Mouse (Mus musculus): ENCODE results near the gene Tuba1c. TPM values are rescaled to one million over a fixed set of nuclear protein-coding genes. Genes with fewer than 3 reads are reported as not detected.
"Not testable (repeated sequence)": the region's sequence is repeated elsewhere in the genome, so short reads cannot be mapped to it uniquely, and the experiment has no call there.

Tuba1c gene
- polyA plus RNA-seq, 1 experiment = 12.6 TPM

DNA sequence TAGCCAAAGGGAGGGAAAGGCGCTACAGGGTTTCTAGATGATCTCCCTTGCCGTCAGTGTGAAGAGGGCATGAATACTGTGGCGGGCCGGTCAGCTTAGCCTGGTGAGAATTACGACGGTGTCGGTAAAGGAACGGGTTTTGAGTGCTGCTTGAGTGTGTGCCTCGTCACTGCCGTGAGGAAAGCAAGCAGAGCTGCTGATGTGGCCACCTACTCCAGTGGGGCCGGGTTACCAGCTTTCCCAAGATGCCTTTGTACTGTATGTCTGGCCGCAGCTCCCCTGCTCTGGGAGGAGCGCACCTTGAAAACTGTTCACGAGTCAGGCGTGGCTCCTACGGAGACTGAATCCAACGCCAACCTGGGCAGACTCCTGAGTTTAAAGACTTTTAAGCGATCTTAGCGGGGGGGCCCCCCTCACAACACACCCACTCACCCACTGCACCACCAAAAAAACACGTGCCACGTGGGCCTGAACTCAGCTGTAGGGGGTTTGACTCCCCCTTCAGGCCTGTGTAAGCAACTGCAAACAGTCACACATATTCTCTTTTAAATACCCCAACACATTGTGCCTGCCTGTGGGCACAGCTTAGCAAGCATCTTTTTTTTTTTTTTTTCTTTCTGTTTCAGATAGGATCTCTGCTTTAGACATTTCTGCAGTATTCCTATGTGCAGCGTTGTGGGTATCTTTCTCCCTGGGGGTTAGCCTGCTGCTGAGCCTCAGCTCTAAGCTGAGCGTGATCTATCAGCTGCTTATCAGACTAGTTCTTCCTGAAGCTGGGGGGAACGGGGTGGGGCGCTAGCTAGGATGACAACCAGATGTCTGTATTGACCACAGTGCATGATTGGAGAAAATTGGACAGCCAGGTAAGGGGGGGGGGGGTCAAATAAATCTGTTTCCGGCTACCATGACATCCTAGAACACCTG, 10.6 kb downstream of the Tuba1c start:
- TF ChIP-seq TAL1 (IDR thresholded peaks at IDR 0.05; ENCODE audit: low read length) (no peak), GATA1 (IDR thresholded peaks at IDR 0.05; ENCODE audit: low read length) (no peak)
- H3K4me1 ChIP-seq (ENCODE audit: control insufficient read depth) = peaks cover 25% of the 10 kb centered on the region

DNA sequence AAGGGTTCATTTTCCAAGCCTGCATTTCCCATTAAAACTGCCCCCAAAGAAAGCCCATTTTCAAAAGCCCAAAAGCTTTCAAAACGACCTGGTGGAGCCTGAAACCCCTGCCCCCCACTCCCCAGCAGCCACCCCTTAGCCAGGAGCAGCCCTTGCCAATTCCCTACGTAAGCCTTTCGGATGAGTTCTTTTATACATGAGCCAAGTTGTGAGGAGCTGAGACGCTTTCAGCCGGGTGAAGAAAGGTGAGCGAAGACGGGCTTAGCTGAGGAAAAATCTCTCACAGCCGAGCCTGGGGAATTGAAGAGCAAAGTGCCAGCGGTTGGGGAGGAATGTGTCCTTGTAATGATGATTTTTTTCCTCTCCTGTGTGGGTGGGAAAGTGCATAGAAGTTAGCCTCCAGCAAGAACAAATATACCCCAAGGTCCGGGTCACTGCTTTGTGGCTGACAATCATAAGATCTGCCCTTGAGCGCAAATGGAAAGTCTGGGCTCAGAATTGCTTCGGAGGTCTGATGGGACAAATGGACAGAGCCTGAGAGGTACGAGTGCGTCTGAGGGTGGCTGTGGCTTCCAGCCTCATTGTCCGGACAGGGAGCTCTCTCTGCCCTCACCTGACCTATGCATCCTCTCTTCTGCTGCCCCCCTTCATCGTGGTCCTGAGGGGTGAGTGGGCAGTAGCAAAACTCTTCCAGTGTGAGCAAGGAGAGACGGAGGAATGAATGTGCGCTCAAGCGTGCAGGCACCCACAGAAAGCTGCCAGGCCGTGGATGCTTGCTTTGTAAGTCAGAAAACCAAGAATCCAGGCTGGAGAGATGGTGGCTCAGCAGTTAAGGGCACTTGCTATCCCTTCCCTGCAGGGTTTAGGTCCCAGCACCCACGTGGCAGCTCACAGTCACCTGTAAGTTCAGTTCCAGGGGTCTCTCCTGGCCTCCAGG, 11.5 kb downstream of the Tuba1c start:
- Histone ChIP-seq H3K4me1 (ENCODE audit: control insufficient read depth) (peaks cover 18% of the 10 kb centered on the region), H3K4me3 (replicated peaks) (no peak overlapping the region), H3K27me3 (ENCODE audit: control insufficient read depth) (peaks cover 7% of the 10 kb centered on the region), H3K36me3 (ENCODE audit: control insufficient read depth) (peaks cover 34% of the 10 kb centered on the region), H3K9me3 (ENCODE audit: control insufficient read depth, low read length) (no peaks in the 10 kb centered on the region)
- TF ChIP-seq GATA1 (IDR thresholded peaks at IDR 0.05; ENCODE audit: low read length) (no peak), TAL1 (IDR thresholded peaks at IDR 0.05; ENCODE audit: low read length) (no peak)

More for the DNA sequence above, 10.6 kb downstream of the Tuba1c start:
- Histone ChIP-seq H3K36me3 (ENCODE audit: control insufficient read depth) (peaks cover 44% of the 10 kb centered on the region), H3K4me3 (replicated peaks) (no peak overlapping the region), H3K9me3 (ENCODE audit: control insufficient read depth, low read length) (no peaks in the 10 kb centered on the region), H3K27me3 (ENCODE audit: control insufficient read depth) (peaks cover 7% of the 10 kb centered on the region)

GRCm38 (mm10) chr15:99042334-99042733, 12.6 kb downstream of the Tuba1c start:
- Histone ChIP-seq H3K4me3 (replicated peaks) (no peak overlapping the region), H3K4me1 (ENCODE audit: control insufficient read depth) (peaks cover 13% of the 10 kb centered on the region), H3K27me3 (ENCODE audit: control insufficient read depth) (peaks cover 13% of the 10 kb centered on the region), H3K36me3 (ENCODE audit: control insufficient read depth) (peaks cover 25% of the 10 kb centered on the region), H3K9me3 (ENCODE audit: control insufficient read depth, low read length) (no peaks in the 10 kb centered on the region)
- TF ChIP-seq GATA1 (IDR thresholded peaks at IDR 0.05; ENCODE audit: low read length) (no peak), TAL1 (IDR thresholded peaks at IDR 0.05; ENCODE audit: low read length) (no peak)

DNA sequence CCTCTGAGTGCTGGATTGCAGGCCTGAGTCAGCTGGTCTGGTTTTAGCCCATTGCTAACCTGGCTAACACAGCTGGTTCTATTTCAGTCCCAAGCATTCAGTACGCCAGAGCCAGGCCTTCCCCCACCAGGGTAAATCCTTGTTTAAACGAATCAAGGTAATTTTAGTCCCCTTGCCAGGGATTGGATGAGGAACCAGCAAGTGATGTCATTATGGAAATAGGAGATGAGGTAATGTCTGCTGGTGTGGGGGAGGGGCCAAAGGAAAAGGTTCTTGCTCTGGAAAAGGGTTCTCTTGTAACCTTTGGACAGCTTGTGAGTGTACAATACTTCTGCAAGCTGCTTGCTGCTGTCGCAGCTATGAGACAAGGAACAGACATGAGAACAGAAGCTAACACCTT, 15.2 kb downstream of the Tuba1c start:
- Histone ChIP-seq H3K9me3 (ENCODE audit: control insufficient read depth, low read length) (no peaks in the 10 kb centered on the region), H3K4me3 (replicated peaks) (no peak overlapping the region), H3K27me3 (ENCODE audit: control insufficient read depth) (peaks cover 18% of the 10 kb centered on the region), H3K4me1 (ENCODE audit: control insufficient read depth) (peaks cover 8% of the 10 kb centered on the region), H3K36me3 (ENCODE audit: control insufficient read depth) (peaks cover 3% of the 10 kb centered on the region)
- TF ChIP-seq TAL1 (IDR thresholded peaks at IDR 0.05; ENCODE audit: low read length) = no peak
- no peak for TF ChIP-seq GATA1 (IDR thresholded peaks at IDR 0.05; ENCODE audit: low read length)

DNA sequence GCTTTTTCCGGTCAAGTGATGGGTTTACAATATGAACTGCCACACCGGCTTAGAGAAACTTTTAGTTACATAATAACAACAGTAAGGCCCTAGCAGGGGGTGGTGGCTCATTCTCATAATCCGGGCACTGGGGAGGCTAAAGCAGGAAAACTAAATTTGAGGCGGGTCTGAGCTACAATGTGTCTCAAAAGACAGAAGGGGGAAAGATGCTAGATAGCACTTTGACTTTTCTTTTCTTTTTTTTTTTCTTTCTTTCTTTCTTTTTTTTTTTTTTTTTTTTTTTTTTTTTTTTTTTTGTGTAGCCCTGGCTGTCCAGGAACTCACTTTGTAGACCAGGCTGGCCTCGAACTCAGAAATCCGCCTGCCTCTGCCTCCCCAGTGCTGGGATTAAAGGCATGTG, 16.0 kb downstream of the Tuba1c start:
- H3K4me1 ChIP-seq (ENCODE audit: control insufficient read depth); H3K9me3 ChIP-seq (ENCODE audit: control insufficient read depth, low read length); H3K36me3 ChIP-seq (ENCODE audit: control insufficient read depth); H3K4me3 ChIP-seq (replicated peaks): not testable (repeated sequence)
- H3K27me3 ChIP-seq (ENCODE audit: control insufficient read depth) = peaks cover 27% of the 10 kb centered on the region

DNA sequence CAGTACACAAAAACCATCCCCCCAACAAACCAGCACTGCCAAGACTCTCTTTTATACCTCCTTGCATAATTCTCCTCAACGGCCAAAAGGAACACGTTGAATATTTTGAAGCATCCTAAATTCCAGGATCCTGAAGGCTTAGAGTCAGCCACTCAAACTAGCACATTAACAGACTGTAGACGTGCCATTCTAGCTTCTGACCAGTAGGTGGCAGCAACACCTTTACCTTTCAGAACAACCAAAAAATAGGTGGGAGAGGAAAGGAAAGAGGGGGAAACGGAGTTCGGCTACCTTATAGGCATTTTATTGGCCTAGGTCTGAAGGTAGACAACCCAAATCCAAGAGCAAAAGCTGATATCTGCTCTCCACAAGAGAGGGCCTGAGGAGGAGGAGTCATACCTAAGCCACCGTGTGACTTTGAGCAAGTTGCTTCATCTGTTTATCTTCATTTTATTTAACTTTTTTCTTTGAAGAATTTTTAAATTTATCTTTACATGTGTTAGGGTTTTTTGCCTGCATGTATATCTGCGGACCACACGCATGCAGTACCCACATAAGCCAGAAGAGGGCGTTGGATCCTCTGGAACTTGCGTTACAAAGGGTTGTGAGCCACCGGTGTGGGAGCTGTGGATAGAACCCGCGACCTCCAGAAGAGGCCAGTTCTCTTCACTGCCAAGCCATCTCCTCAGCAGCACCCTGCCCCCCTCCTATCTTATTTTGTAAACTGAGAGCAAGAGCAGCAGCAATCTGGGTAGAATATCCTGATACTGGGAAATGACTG, 20.0 kb downstream of the Tuba1c start:
- Histone ChIP-seq H3K4me3 (replicated peaks) (no peak overlapping the region), H3K9me3 (ENCODE audit: control insufficient read depth, low read length) (no peaks in the 10 kb centered on the region), H3K36me3 (ENCODE audit: control insufficient read depth) (no peaks in the 10 kb centered on the region), H3K27me3 (ENCODE audit: control insufficient read depth) (peaks cover 56% of the 10 kb centered on the region), H3K4me1 (ENCODE audit: control insufficient read depth) (no peaks in the 10 kb centered on the region)
- TF ChIP-seq GATA1 (IDR thresholded peaks at IDR 0.05; ENCODE audit: low read length) (no peak), TAL1 (IDR thresholded peaks at IDR 0.05; ENCODE audit: low read length) (no peak)

DNA sequence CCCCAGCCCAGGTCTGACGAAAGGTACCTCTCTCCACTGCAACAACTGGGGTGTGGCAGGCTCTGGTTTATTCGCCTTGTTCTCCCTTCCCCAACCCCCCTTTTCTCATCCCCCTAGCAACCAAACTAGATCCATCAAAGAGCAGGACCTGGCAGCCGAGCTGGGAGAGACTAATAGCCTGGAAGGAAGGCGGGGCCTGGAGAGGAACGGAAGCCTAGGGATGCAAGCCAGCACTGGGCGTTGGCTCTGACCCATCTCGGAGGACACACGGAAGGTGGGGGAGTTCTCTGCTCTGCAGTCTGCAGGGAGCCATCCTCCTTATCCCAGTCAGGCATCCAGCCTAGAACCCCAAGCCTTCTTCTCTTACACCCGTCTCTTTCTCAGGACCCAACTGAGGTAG, 23.7 kb downstream of the Tuba1c start:
- Histone ChIP-seq H3K27me3 (ENCODE audit: control insufficient read depth) (peaks cover 82% of the 10 kb centered on the region), H3K4me1 (ENCODE audit: control insufficient read depth) (peaks cover 15% of the 10 kb centered on the region), H3K4me3 (replicated peaks) (no peak overlapping the region), H3K9me3 (ENCODE audit: control insufficient read depth, low read length) (peaks cover 7% of the 10 kb centered on the region; the same call in 1 of the 2 replicates), H3K36me3 (ENCODE audit: control insufficient read depth) (no peaks in the 10 kb centered on the region)
- no peak for TF ChIP-seq GATA1 (IDR thresholded peaks at IDR 0.05; ENCODE audit: low read length)
- TF ChIP-seq TAL1 (IDR thresholded peaks at IDR 0.05; ENCODE audit: low read length) = no peak

DNA sequence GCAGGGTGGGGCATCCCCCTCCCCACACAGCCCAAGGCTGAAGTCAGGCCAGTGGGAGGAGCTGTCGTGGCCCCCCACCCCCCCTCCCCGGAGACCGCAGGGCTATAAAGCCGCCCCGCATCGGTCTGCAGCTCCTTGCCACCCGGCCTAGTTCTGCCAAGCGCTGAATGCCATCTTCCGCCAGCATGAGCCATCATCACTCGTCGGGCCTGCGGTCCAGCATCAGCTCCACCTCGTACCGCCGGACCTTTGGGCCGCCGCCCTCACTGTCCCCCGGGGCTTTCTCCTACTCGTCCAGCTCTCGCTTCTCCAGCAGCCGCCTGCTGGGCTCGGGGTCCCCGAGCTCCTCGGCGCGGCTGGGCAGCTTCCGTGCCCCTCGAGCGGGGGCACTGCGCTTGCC, 25.3 kb downstream of the Tuba1c start, which contains the start of gene Prph:
Gene Prph (plus strand): TSS at position 135 of the 400 bp plus-strand sequence.
- Histone ChIP-seq H3K4me1 (ENCODE audit: control insufficient read depth) (peaks cover 15% of the 10 kb centered on the region), H3K27me3 (ENCODE audit: control insufficient read depth) (peaks cover 97% of the 10 kb centered on the region), H3K9me3 (ENCODE audit: control insufficient read depth, low read length) (peaks cover 7% of the 10 kb centered on the region; the same call in 1 of the 2 replicates), H3K4me3 (replicated peaks) (no peak within 1 kb of the TSS), H3K36me3 (ENCODE audit: control insufficient read depth) (no peaks in the 10 kb centered on the region)
- no peak for TF ChIP-seq GATA1 (IDR thresholded peaks at IDR 0.05; ENCODE audit: low read length)
- no peak for TF ChIP-seq TAL1 (IDR thresholded peaks at IDR 0.05; ENCODE audit: low read length)

Measured in erythroblast, embryonic 14.5 days (primary cell).